Mouse (Mus musculus): ENCODE measurements at regions not wholly inside any gene's neighbourhood (a gene's known extent, or its start where the extent isn't known, plus 50 kb on each side); places are given as distances from the start of the nearest gene placed in this dataset.

DNA sequence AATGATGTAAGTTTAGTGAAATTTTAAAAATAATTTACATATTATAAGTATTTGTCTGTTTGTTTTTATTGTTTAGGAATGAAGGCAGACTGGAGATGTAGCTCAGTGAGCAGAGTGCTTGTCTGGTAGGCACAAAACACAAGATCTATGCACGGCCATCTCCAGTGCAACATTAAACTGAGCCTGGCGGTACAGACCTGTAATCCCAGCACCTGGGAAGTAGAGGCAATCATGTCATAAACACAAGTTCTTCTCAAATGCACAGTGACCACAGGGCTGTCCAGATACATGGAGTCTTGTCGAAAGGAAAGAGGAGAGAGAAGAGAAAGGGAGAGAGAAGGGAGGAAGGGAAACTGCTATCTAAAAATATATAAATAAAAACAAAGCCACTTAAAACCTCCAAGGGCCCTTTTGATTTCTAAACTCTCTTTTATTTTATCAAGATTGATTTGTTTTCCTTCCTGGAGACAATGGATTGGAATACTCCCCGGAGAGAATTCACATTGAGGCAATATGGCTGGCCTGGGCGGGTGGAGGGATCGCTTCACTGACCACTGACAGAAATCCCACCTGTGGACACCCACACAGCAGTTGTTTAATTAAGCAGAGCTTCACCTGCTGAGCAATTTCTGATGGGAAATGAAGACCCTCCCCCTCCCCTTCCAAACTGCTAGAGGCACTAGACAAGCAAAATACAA is 215.6 kb upstream of the Tll1 start:
- in situ Hi-C loops (cut with MboI, MseI), result no loop called here

GRCm38 (mm10) chr8:64412488-64413188 is 206.6 kb upstream of the Tll1 start:
- in situ Hi-C loops (cut with MboI, MseI), result no loop called here

- in situ Hi-C loops (cut with MboI, MseI), result no loop called here
Measured at GRCm38 (mm10) chr8:64406775-64407490, 200.9 kb upstream of the Tll1 start.

GRCm38 (mm10) chr8:64399554-64399953 is 193.5 kb upstream of the Tll1 start:
- in situ Hi-C loops (cut with MboI, MseI), result no loop called here

- in situ Hi-C loops (cut with MboI, MseI), result no loop called here
Measured at GRCm38 (mm10) chr8:64397876-64398275, 191.8 kb upstream of the Tll1 start.

DNA sequence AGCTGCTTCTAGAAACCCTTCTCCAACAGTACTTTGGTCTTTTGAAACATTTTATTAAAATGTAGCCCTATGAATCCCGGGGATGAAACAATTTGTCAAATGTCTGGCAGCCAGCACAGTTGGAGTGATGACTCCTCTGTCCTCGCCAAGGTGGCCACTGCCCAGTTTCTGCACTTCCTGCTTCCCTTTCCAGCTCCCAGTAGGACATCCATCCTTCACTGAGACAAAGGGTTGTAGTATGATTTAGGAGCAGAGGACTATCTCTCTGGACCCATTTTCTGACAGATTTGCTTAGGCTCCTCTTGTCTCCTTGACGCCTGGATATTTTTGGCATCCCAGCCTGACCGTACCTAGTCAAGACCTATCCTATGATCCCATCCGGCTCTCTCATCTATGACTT is 189.7 kb upstream of the Tll1 start:
- in situ Hi-C loops (cut with MboI, MseI), result no loop called here

DNA sequence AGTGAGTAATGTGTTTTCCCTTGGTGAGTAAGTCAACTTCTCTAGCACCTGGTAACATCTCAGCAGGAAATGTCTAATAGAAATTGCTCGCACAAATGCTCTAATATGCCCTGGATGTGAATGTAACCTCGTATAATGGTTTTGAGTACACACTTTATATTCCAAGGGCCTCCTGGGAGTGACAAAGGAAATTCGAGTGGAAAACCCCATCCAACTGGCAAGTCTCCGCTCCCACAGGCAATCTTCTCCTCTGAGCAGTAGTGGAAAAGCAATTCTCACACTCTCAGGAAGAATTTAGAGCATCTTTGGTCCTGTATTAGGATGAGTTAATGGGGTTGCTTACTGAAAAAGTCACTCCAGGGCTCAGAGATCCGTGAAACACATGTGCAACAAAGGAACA is 183.4 kb upstream of the Tll1 start:
- in situ Hi-C loops (cut with MboI, MseI), result no loop called here

GRCm38 (mm10) chr8:64388299-64388698 is 182.2 kb upstream of the Tll1 start:
- in situ Hi-C loops (cut with MboI, MseI), result no loop called here

GRCm38 (mm10) chr8:64379732-64380349 is 173.8 kb upstream of the Tll1 start:
- in situ Hi-C loops (cut with MboI, MseI), result no loop called here

GRCm38 (mm10) chr8:64377830-64378229 is 171.8 kb upstream of the Tll1 start:
- in situ Hi-C loops (cut with MboI, MseI), result no loop called here

DNA sequence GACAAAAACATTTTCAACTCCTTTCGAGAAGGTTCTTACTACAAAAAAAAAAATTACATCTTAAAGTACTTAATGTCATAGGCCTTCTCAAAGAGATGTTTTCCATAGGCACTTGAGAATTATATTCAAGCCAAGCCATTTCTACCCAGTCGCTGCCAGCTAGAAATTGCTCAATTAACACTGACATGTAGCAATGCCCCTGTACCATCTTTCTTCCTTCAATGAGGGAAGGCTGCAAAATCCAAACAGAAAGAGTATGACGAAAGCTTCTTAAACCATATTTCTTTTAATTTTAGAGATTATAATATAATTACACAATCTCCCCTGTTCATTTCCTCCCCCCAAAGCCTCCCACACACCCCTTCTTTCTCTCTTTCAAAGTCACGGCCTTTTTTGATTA is 169.4 kb upstream of the Tll1 start:
- in situ Hi-C loops (cut with MboI, MseI), result no loop called here

GRCm38 (mm10) chr8:64374980-64375379 is 168.9 kb upstream of the Tll1 start:
- in situ Hi-C loops (cut with MboI, MseI), result no loop called here

DNA sequence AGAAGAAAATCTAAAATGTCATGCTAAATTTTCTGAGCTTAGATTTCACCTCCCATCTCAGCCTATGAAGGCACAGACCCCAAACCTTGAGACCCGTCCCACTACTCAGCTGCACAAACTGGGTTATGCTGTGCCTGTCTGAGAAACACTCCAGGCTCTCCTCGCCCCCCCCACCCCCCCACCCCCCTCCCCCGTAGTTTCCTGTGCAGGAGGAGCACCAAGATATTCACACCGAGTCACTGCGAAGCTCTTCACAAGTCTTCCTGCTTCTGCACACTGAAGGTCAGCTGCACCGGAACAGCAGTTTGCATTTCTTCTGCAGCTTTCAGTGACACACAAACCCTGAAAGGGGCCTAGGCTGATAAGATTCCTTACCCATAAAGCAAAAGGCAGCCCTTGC is 163.9 kb upstream of the Tll1 start:
- in situ Hi-C loops (cut with MboI, MseI), result no loop called here

- in situ Hi-C loops (cut with MboI, MseI), result no loop called here
Measured at GRCm38 (mm10) chr8:64367906-64368305, 161.8 kb upstream of the Tll1 start.

DNA sequence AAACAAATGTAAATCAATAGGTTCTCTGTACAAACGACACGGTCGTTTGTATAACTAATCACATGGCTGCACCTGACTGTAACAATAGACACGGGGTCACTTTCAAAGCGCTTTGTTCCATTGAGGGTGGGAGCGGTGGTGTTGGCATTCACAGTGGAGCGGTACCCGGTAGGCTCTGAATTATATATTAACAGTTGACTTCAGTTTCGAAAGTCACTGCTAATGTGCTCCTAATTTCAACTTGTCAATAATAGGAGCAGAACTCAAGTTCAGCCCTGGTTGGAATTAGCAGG is 160.8 kb upstream of the Tll1 start:
- in situ Hi-C loops (cut with MboI, MseI), result no loop called here

- in situ Hi-C loops (cut with MboI, MseI), result no loop called here
Measured at GRCm38 (mm10) chr8:64366226-64366973, 160.3 kb upstream of the Tll1 start.

GRCm38 (mm10) chr8:64357092-64357491 is 151.0 kb upstream of the Tll1 start:
- in situ Hi-C loops (cut with MboI, MseI), result no loop called here

DNA sequence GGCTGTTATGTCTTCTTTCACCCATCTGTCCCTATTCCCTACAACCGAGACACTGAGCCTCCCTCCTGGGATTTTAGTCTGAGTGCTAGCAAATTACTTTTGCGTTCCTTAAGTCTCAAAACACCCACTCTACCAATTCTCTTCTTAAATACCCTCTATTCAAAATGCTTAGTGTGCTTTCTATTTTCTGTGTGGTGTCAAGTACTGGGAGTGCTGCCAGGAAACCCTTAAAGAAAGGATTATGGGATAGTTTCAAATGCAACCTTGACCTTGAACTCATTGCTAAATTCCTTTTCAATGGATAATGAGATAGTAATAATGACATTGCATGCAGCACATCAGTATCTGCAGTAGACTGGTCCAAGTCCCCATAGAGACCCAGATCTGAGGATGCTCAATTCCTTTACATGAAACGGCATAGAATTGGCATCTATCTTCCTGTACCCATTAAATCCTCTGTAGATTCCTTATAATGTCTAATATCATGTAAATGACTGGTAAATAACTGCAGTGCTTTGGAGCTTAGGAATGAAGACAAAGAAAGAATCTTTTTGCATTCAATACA is 142.1 kb upstream of the Tll1 start:
- in situ Hi-C loops (cut with MboI, MseI), result no loop called here

DNA sequence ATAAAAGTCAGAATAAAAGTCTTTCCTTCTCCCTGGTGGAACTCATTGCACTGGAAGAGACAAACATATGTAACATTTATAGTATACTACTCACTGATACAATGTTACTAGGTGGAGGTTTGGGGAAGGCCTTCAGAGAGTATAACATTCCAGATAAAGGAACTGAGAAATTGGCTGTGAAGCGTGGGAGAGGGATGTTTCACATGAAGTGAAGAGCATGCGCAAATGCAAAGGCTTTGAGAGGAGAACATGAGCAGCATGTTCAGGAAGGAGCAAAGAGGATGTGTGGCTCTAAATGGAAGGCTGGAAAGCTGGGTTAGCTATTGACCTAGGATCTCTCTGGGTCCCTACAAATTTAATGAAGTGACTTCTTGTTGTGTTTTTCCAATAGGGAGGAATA is 141.4 kb upstream of the Tll1 start:
- in situ Hi-C loops (cut with MboI, MseI), result no loop called here

- in situ Hi-C loops (cut with MboI, MseI), result no loop called here
Measured at GRCm38 (mm10) chr8:64346428-64346827, 140.4 kb upstream of the Tll1 start.

DNA sequence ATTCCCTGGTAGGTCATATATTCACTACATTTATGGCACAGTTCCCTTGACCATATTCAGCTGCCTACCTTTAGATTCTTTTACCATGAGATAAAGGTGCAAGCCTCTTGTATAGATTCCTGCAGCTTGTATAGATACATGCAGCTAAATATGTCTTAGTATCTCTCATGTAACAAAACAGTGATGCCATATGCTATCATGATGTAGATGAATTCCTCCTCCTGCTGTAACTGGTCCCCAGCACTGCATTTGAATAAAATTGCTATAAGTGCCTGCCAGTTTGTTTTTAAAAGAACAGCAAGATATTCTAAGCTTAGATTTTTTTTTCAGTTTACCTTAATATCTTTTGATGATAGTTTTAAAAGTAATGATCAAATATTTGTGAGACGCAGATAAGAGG is 138.9 kb upstream of the Tll1 start:
- in situ Hi-C loops (cut with MboI, MseI), result no loop called here

- in situ Hi-C loops (cut with MboI, MseI), result no loop called here
Measured at GRCm38 (mm10) chr8:64343600-64343999, 137.5 kb upstream of the Tll1 start.

All from T-helper 2 cell (primary cell).